ENCODE assay signal across 8 mouse cellular contexts in the genomic region with DNA sequence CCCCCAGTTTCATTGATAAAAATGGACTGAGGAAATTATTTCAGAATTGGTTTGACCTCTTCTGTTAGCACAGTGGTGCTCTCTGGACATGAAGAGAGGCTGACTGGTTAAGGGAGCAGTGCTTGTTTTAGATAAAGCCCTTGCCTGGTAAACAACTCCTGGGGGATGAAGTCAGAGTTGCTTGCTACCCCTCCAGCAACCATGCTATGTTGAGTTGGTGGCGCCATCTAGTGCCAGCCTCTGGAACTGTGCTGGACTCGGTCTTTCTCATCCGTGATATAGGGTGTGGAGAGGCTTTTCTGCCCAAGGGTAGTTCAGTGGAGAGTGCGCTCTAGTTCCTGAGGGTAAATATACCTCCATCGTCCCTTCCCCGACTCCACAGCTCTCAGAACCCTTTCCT. TPM values are rescaled to one million over a fixed set of nuclear protein-coding genes. Genes with fewer than 3 reads are reported as not detected.
DNase-seq lines count a peak whose midpoint lies in the region; ATAC-seq and TF ChIP-seq lines count a peak whose summit lies in the region.

No protein-coding gene starts in this region.

- no peaks in the 10 kb centered on the region for H3K9me3 ChIP-seq in lung, embryonic 14.5 days (ENCODE audit: low read depth, low read length)

- H3K27me3 ChIP-seq in lung, embryonic 14.5 days (ENCODE audit: insufficient read depth, low read length) = no peaks in the 10 kb centered on the region

- no peak overlapping the region for H3K4me2 ChIP-seq in lung, embryonic 14.5 days

- H3K4me3 ChIP-seq in lung, embryonic 14.5 days (ENCODE audit: low read depth, low read length) = no peak overlapping the region

- peaks cover 48% of the 10 kb centered on the region for H3K4me1 ChIP-seq in lung, embryonic 14.5 days (ENCODE audit: insufficient read depth)

- ATAC-seq in lung, embryonic 14.5 days (ENCODE audit: insufficient read depth) = 0 out of 2 replicates have a peak, but pooled peaks have one; percentile 3

- no peak overlapping the region for H3K9ac ChIP-seq in lung, embryonic 14.5 days

- 35% methylated on average over 6 of the region's 6 CpGs for WGBS in lung, embryonic 14.5 days

- no peaks in the 10 kb centered on the region for H3K36me3 ChIP-seq in lung, embryonic 14.5 days (ENCODE audit: insufficient read depth)

- peak; percentile 94 for DNase-seq in CD4-positive, CD25-positive, alpha-beta regulatory T cell, adult 2 months (ENCODE audit: low read depth, low spot score)
- DNase-seq in ZHBTc4 (ENCODE audit: low read depth, low spot score) = peak; percentile 90
- peak; percentile 73 to 75 for DNase-seq in cerebellum, postnatal 36 days
- peak; percentile 60 to 80 for DNase-seq in gastrocnemius, postnatal 4 days (ENCODE audit: low spot score in 2 of 2)
- DNase-seq in kidney, postnatal 4 days = peak; percentile 87 to 88
- peak; percentile 90 for DNase-seq in lung, embryonic 14.5 days
- peak; percentile 38 to 40 for DNase-seq in right cerebral cortex, postnatal 36 days (ENCODE audit: low spot score in 2 of 2)
- DNase-seq in urinary bladder, postnatal 25 days (ENCODE audit: low spot score) = peak; percentile 83

- peak; percentile 90 for TF ChIP-seq CTCF in lung, embryonic 14.5 days (IDR thresholded peaks at IDR 0.05; ENCODE audit: low read depth)

- no peak overlapping the region for H3K27ac ChIP-seq in lung, embryonic 14.5 days (ENCODE audit: low read depth)

RNA-seq across cellular contexts. Expression of a gene that starts 9.6 kb away (rescaled TPM):
- 10 to 100 TPM; 15.1 to 16.1 TPM for total RNA-seq in gastrocnemius, postnatal 4 days (2021)
- polyA plus RNA-seq in lung, embryonic 14.5 days (2014; fragmentation: Nextera tagmentation; extraction: Ambion mirVana) = 12.8 and 16.1 TPM in 2 replicates

Comparison
In these comparisons a context has a peak if more than half of its experiments do, and no peak if none do; other contexts are left out.
1. DNase-seq: peak in every context shown above with its lines; median percentile 94 in CD4-positive, CD25-positive, alpha-beta regulatory T cell, adult 2 months; 90 in ZHBTc4; 90 in lung, embryonic 14.5 days; 88 in kidney, postnatal 4 days; 83 in urinary bladder, postnatal 25 days; 74 in cerebellum, postnatal 36 days; 70 in gastrocnemius, postnatal 4 days; 39 in right cerebral cortex, postnatal 36 days.